Mouse (Mus musculus) intestine, postnatal 0 days (tissue): ENCODE data around the gene Il23a. TPM values are rescaled to one million over a fixed set of nuclear protein-coding genes. Genes with fewer than 3 reads are reported as not detected.
"Not testable (repeated sequence)": the region's sequence is repeated elsewhere in the genome, so short reads cannot be mapped to it uniquely, and the experiment has no call there.

Experiments
- ATAC-seq: fragments of 200-750 bp; cut with Nextera tagmentation; 2 replicates; pipeline ENCODE4 v1.8.0; 2017; ENCODE audit warnings: mild to moderate bottlenecking, moderate TSS enrichment, moderate library complexity
- H3K27ac ChIP-seq: fragments of 300-500 bp; sonication (generic); 2 replicates; pipeline ENCODE4 v1.5.1; 2014; ENCODE audit warnings: mild to moderate bottlenecking, low read depth, low read length, moderate library complexity
- H3K27me3 ChIP-seq: fragments of 300-500 bp; sonication (generic); replicated peaks from 2 replicates; pipeline ENCODE4 v1.6.1; 2014; ENCODE audit warnings: low read length, mixed read lengths; ENCODE audit not compliant: control insufficient read depth, insufficient read depth
- H3K36me3 ChIP-seq: fragments of 300-500 bp; sonication (generic); 2 replicates; pipeline ENCODE4 v1.6.1; 2014; ENCODE audit warnings: mild to moderate bottlenecking, moderate library complexity; ENCODE audit not compliant: control insufficient read depth, insufficient read depth
- H3K4me1 ChIP-seq: fragments of 300-500 bp; sonication (generic); replicated peaks from 2 replicates; pipeline ENCODE4 v1.6.1; 2014; ENCODE audit warnings: antibody characterized with exemption, low read length, mixed read lengths; ENCODE audit not compliant: control insufficient read depth, insufficient read depth
- H3K4me2 ChIP-seq: fragments of 300-500 bp; sonication (generic); replicated peaks from 2 replicates; pipeline ENCODE4 v1.6.1; 2014; ENCODE audit warnings: low read depth, mild to moderate bottlenecking, moderate library complexity
- H3K4me3 ChIP-seq: fragments of 300-500 bp; sonication (generic); 2 replicates; pipeline ENCODE4 v1.5.1; 2014; ENCODE audit warnings: low read depth, low read length
- H3K9ac ChIP-seq: fragments of 300-500 bp; sonication (generic); 2 replicates; pipeline ENCODE4 v1.6.1; 2014; ENCODE audit warnings: mild to moderate bottlenecking, low read depth, low read length
- H3K9me3 ChIP-seq: fragments of 300-500 bp; sonication (generic); 2 replicates; pipeline ENCODE4 v1.6.1; 2016; ENCODE audit warnings: mixed run types; ENCODE audit not compliant: control insufficient read depth
- CTCF ChIP-seq: sonication (generic); IDR thresholded peaks from 2 replicates; pipeline ENCODE4 v1.5.1; 2016; ENCODE audit warnings: low read depth, mild to moderate bottlenecking, control low read depth, antibody characterized with exemption, moderate library complexity
- WGBS: fragments of 180-500 bp; shearing (Covaris S2); extraction: QIAGEN DNeasy Blood & Tissue Kit; methylation state at CpG from one replicate; pipeline ENCODE4 v1.1.7; 2014; 5-methylcytosine and 5-hydroxymethylcytosine counted together
- polyA plus RNA-seq: library from polyadenylated mRNA; unstranded; fragments of >200 nt; fragmentation: Nextera tagmentation; extraction: Ambion mirVana; gene quantifications from 2 replicates; pipeline ENCODE4 v1.2.1, GENCODE M21; 2015

Gene Il23a
- polyA plus RNA-seq, 1 experiment from 2014 or later = 0.22 TPM

- no peak overlapping the region for H3K27ac ChIP-seq
- no peak for ATAC-seq
These were observed 309 bp downstream of the Il23a start for GRCm38 (mm10) chr10:128298243-128298642.

GRCm38 (mm10) chr10:128297622-128298021, 930 bp downstream of the Il23a start:
- Histone ChIP-seq H3K27me3 (no peaks in the 10 kb centered on the region), H3K9me3 (no peaks in the 10 kb centered on the region), H3K36me3 (peaks cover 4% of the 10 kb centered on the region), H3K9ac (no peak overlapping the region), H3K4me1 (no peaks in the 10 kb centered on the region), H3K4me2 (no peak overlapping the region), H3K27ac (no peak overlapping the region), H3K4me3 (no peak overlapping the region)
- 60% methylated on average over 11 of the region's 11 CpGs for WGBS
- no peak for ATAC-seq
- no peak for TF ChIP-seq CTCF

More at GRCm38 (mm10) chr10:128298243-128298642, 309 bp downstream of the Il23a start:
- H3K9me3 ChIP-seq = no peaks in the 10 kb centered on the region
- H3K4me1 ChIP-seq = no peaks in the 10 kb centered on the region
- no peak overlapping the region for H3K4me2 ChIP-seq
- H3K36me3 ChIP-seq = no peaks in the 10 kb centered on the region
- no peaks in the 10 kb centered on the region for H3K27me3 ChIP-seq
- no peak overlapping the region for H3K4me3 ChIP-seq
- TF ChIP-seq CTCF = no peak
- no peak overlapping the region for H3K9ac ChIP-seq
- WGBS = 75% methylated on average over 6 of the region's 6 CpGs

- Histone ChIP-seq H3K27me3 (no peaks in the 10 kb centered on the region), H3K9ac (no peak overlapping the region), H3K4me1 (no peaks in the 10 kb centered on the region), H3K9me3 (no peaks in the 10 kb centered on the region), H3K4me2 (no peak overlapping the region), H3K36me3 (peaks cover 8% of the 10 kb centered on the region), H3K4me3 (no peak overlapping the region), H3K27ac (no peak overlapping the region)
- 72% methylated on average over 4 of the region's 4 CpGs for WGBS
- no peak for ATAC-seq
- TF ChIP-seq CTCF = no peak
These were observed 1.3 kb downstream of the Il23a start for GRCm38 (mm10) chr10:128297221-128297620.

GRCm38 (mm10) chr10:128296370-128297090, 2.0 kb downstream of the Il23a start:
- 69% methylated on average over 13 of the region's 13 CpGs for WGBS
- Histone ChIP-seq H3K27ac (no peak overlapping the region), H3K4me3 (no peak overlapping the region), H3K9me3 (no peaks in the 10 kb centered on the region), H3K36me3 (peaks cover 15% of the 10 kb centered on the region), H3K27me3 (no peaks in the 10 kb centered on the region), H3K4me1 (no peaks in the 10 kb centered on the region), H3K9ac (no peak overlapping the region), H3K4me2 (no peak overlapping the region)
- no peak for TF ChIP-seq CTCF
- ATAC-seq = no peak

- peaks cover 57% of the 10 kb centered on the region for H3K36me3 ChIP-seq
- not testable (repeated sequence) for ATAC-seq, H3K27me3 ChIP-seq, H3K9me3 ChIP-seq, H3K4me3 ChIP-seq, H3K4me2 ChIP-seq, H3K27ac ChIP-seq, H3K4me1 ChIP-seq, H3K9ac ChIP-seq
- 67% methylated on average over 1 of the region's 1 CpGs for WGBS
These were observed 8.0 kb downstream of the Il23a start for GRCm38 (mm10) chr10:128290594-128290993.

DNA sequence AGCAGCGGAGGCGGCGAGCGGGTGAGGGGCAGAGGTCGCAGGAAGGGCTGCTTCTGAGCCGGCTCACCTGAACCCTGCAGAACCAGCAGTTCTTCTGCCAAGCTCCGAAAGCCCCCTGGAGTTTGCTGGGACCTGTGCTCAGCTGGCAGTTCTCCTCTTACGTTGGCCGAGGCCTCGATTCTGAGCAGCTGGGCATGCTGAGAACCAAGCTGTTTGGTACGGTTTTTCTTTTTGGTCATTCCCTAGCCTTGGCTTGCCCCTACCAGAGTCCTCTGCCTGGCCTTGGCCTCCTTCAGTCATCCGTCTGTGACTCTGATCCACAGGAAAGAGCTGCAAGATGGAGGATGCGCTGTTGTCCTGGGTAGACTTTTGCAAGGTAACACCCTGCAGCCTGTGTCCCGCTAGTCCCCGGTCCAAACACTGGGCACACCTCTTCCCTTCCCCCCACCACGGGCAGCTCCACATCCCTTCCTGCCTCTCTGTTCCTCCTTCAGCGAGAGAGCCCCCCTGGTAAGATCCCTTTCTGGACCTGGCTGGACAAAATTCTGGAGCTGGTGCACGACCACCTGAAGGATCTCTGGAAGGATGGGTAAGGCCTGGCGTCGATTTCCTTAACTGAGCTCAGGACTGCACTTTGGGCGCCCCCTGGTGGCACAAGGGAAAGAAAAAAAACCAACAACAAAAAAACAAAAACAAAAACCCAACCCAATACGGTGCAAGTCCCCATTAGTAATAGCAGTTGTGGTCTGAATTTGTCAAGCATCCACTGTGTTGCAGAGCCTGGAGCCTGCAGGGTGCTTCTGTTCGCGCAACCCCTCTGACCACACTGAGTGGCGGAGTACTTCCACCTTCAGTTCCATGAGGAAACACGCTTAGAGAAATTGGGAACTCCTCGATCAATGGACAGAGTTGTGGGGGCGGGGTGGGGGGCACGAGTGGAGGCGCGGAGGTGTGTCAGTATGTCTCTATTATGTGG, 14.7 kb downstream of the Il23a start:
- no peak overlapping the region for H3K27ac ChIP-seq
- no peak overlapping the region for H3K9ac ChIP-seq
- TF ChIP-seq CTCF = peak; percentile 84
- no peaks in the 10 kb centered on the region for H3K27me3 ChIP-seq
- no peak overlapping the region for H3K4me3 ChIP-seq
- 68% methylated on average over 31 of the region's 31 CpGs for WGBS
- ATAC-seq = no peak
- peaks cover 83% of the 10 kb centered on the region for H3K36me3 ChIP-seq
- H3K4me1 ChIP-seq = no peaks in the 10 kb centered on the region
- H3K9me3 ChIP-seq = no peaks in the 10 kb centered on the region
- no peak overlapping the region for H3K4me2 ChIP-seq
